Mouse (Mus musculus) bone marrow, adult 2 months (tissue): ENCODE data around the gene Fam186b.

Experiments used
- CTCF ChIP-seq: fragments of 200-500 bp; IDR thresholded peaks from 2 replicates; pipeline ENCODE4 v1.5.1; 2011; ENCODE audit warnings: low read length, control low read depth; ENCODE audit not compliant: control insufficient read depth, insufficient read depth
- POLR2A ChIP-seq: fragments of 200-500 bp; IDR thresholded peaks from 2 replicates; pipeline ENCODE4 v1.6.1; 2011; ENCODE audit warnings: low read depth, mild to moderate bottlenecking, control low read depth, low read length, borderline replicate concordance; ENCODE audit not compliant: control insufficient read depth

- no peak for TF ChIP-seq POLR2A
- TF ChIP-seq CTCF = no peak
These were observed 43.2 kb upstream of the Fam186b start for GRCm38 (mm10) chr15:99338916-99339315.
